Mouse (Mus musculus): Measurements from ENCODE around the gene Arhgap32. TPM values are rescaled to one million over a fixed set of nuclear protein-coding genes. Genes with fewer than 3 reads are reported as not detected.

Arhgap32 gene
- polyA plus RNA-seq, 1 experiment = 2.6 TPM

- Histone ChIP-seq H3K4me1 (ENCODE audit: control insufficient read depth, insufficient read depth, low read length) (peaks cover 2% of the 10 kb centered on the region), H3K27ac (ENCODE audit: control insufficient read depth, insufficient read depth, low read depth, low read length, poor library complexity) (no peak overlapping the region), H3K4me3 (replicated peaks; ENCODE audit: control insufficient read depth, low read depth, low read length) (no peak overlapping the region)
- 30% methylated on average over 10 of the region's 10 CpGs for WGBS
- TF ChIP-seq POLR2A (IDR thresholded peaks at IDR 0.05; ENCODE audit: borderline replicate concordance, control insufficient read depth, low read depth, low read length) (no peak), CTCF (IDR thresholded peaks at IDR 0.05; ENCODE audit: control insufficient read depth, insufficient read depth, low read length) (no peak)
Observed at GRCm38 (mm10) chr9:32239427-32239826, 123.5 kb downstream of the Arhgap32 start.

GRCm38 (mm10) chr9:32240449-32240848 lies 124.5 kb downstream of the Arhgap32 start:
- Histone ChIP-seq H3K4me1 (ENCODE audit: control insufficient read depth, insufficient read depth, low read length) (peaks cover 2% of the 10 kb centered on the region), H3K27ac (ENCODE audit: control insufficient read depth, insufficient read depth, low read depth, low read length, poor library complexity) (no peak overlapping the region), H3K4me3 (replicated peaks; ENCODE audit: control insufficient read depth, low read depth, low read length) (no peak overlapping the region)
- no peak for TF ChIP-seq POLR2A (IDR thresholded peaks at IDR 0.05; ENCODE audit: borderline replicate concordance, control insufficient read depth, low read depth, low read length)
- TF ChIP-seq CTCF (IDR thresholded peaks at IDR 0.05; ENCODE audit: control insufficient read depth, insufficient read depth, low read length) = no peak
- 61% methylated on average over 5 of the region's 5 CpGs for WGBS

GRCm38 (mm10) chr9:32241637-32242199 lies 125.8 kb downstream of the Arhgap32 start:
- WGBS = 25% methylated on average over 9 of the region's 9 CpGs
- H3K4me1 ChIP-seq (ENCODE audit: control insufficient read depth, insufficient read depth, low read length) = peaks cover 2% of the 10 kb centered on the region
- TF ChIP-seq CTCF (IDR thresholded peaks at IDR 0.05; ENCODE audit: control insufficient read depth, insufficient read depth, low read length) = no peak
- no peak for TF ChIP-seq POLR2A (IDR thresholded peaks at IDR 0.05; ENCODE audit: borderline replicate concordance, control insufficient read depth, low read depth, low read length)
- no peak overlapping the region for H3K27ac ChIP-seq (ENCODE audit: control insufficient read depth, insufficient read depth, low read depth, low read length, poor library complexity)
- H3K4me3 ChIP-seq (replicated peaks; ENCODE audit: control insufficient read depth, low read depth, low read length) = no peak overlapping the region

GRCm38 (mm10) chr9:32242921-32243617 lies 127.1 kb downstream of the Arhgap32 start:
- no peak overlapping the region for H3K27ac ChIP-seq (ENCODE audit: control insufficient read depth, insufficient read depth, low read depth, low read length, poor library complexity)
- H3K4me1 ChIP-seq (ENCODE audit: control insufficient read depth, insufficient read depth, low read length) = peaks cover 2% of the 10 kb centered on the region
- no peak overlapping the region for H3K4me3 ChIP-seq (replicated peaks; ENCODE audit: control insufficient read depth, low read depth, low read length)
- WGBS = 82% methylated on average over 2 of the region's 2 CpGs
- TF ChIP-seq POLR2A (IDR thresholded peaks at IDR 0.05; ENCODE audit: borderline replicate concordance, control insufficient read depth, low read depth, low read length) = no peak
- TF ChIP-seq CTCF (IDR thresholded peaks at IDR 0.05; ENCODE audit: control insufficient read depth, insufficient read depth, low read length) = no peak

- no peaks in the 10 kb centered on the region; the same call in 1 of the 2 replicates for H3K4me1 ChIP-seq (ENCODE audit: control insufficient read depth, insufficient read depth, low read length)
- no peak overlapping the region for H3K4me3 ChIP-seq (replicated peaks; ENCODE audit: control insufficient read depth, low read depth, low read length)
- no peak overlapping the region for H3K27ac ChIP-seq (ENCODE audit: control insufficient read depth, insufficient read depth, low read depth, low read length, poor library complexity)
- TF ChIP-seq CTCF (IDR thresholded peaks at IDR 0.05; ENCODE audit: control insufficient read depth, insufficient read depth, low read length) (no peak), POLR2A (IDR thresholded peaks at IDR 0.05; ENCODE audit: borderline replicate concordance, control insufficient read depth, low read depth, low read length) (no peak)
- WGBS = 76% methylated on average over 3 of the region's 3 CpGs
Observed at GRCm38 (mm10) chr9:32245237-32245636, 129.3 kb downstream of the Arhgap32 start.

GRCm38 (mm10) chr9:32246123-32246716 lies 130.3 kb downstream of the Arhgap32 start:
- no peak overlapping the region for H3K27ac ChIP-seq (ENCODE audit: control insufficient read depth, insufficient read depth, low read depth, low read length, poor library complexity)
- H3K4me1 ChIP-seq (ENCODE audit: control insufficient read depth, insufficient read depth, low read length) = no peaks in the 10 kb centered on the region; the same call in 1 of the 2 replicates
- WGBS = 75% methylated on average over 6 of the region's 6 CpGs
- no peak for TF ChIP-seq CTCF (IDR thresholded peaks at IDR 0.05; ENCODE audit: control insufficient read depth, insufficient read depth, low read length)
- no peak for TF ChIP-seq POLR2A (IDR thresholded peaks at IDR 0.05; ENCODE audit: borderline replicate concordance, control insufficient read depth, low read depth, low read length)
- no peak overlapping the region for H3K4me3 ChIP-seq (replicated peaks; ENCODE audit: control insufficient read depth, low read depth, low read length)

- Histone ChIP-seq H3K4me3 (replicated peaks; ENCODE audit: control insufficient read depth, low read depth, low read length) (no peak overlapping the region), H3K27ac (ENCODE audit: control insufficient read depth, insufficient read depth, low read depth, low read length, poor library complexity) (no peak overlapping the region), H3K4me1 (ENCODE audit: control insufficient read depth, insufficient read depth, low read length) (no peaks in the 10 kb centered on the region; the same call in 1 of the 2 replicates)
- 46% methylated on average over 4 of the region's 4 CpGs for WGBS
- TF ChIP-seq POLR2A (IDR thresholded peaks at IDR 0.05; ENCODE audit: borderline replicate concordance, control insufficient read depth, low read depth, low read length) (no peak), CTCF (IDR thresholded peaks at IDR 0.05; ENCODE audit: control insufficient read depth, insufficient read depth, low read length) (no peak)
Observed at GRCm38 (mm10) chr9:32250486-32250885, 134.6 kb downstream of the Arhgap32 start.

- no peak overlapping the region for H3K4me3 ChIP-seq (replicated peaks; ENCODE audit: control insufficient read depth, low read depth, low read length)
- H3K4me1 ChIP-seq (ENCODE audit: control insufficient read depth, insufficient read depth, low read length) = no peaks in the 10 kb centered on the region
- no peak for TF ChIP-seq CTCF (IDR thresholded peaks at IDR 0.05; ENCODE audit: control insufficient read depth, insufficient read depth, low read length)
- no peak overlapping the region for H3K27ac ChIP-seq (ENCODE audit: control insufficient read depth, insufficient read depth, low read depth, low read length, poor library complexity)
- WGBS = 83% methylated on average over 4 of the region's 4 CpGs
Observed at GRCm38 (mm10) chr9:32253721-32254120, 137.8 kb downstream of the Arhgap32 start.

Measured in bone marrow, adult 2 months (tissue).